Mouse (Mus musculus) activated CD4-positive, CD25-positive, alpha-beta regulatory T cell, adult 9 weeks (primary cell): ENCODE results near the gene Atl1. TPM values are rescaled to one million over a fixed set of nuclear protein-coding genes. Genes with fewer than 3 reads are reported as not detected.

Source experiments
- polyA plus RNA-seq: library from polyadenylated mRNA; unstranded; fragments of 100-300 nt; shearing (Covaris generic); gene quantifications from one replicate; pipeline ENCODE4 v1.2.1, GENCODE M21; 2017

Gene Atl1
- 0.33 TPM for polyA plus RNA-seq

GRCm38 (mm10) chr12:69892371-69893251 is at the start of gene Atl1, which contains the start of gene Map4k5:
Gene Atl1 (plus strand): TSS chr12:69892614.
Gene Map4k5 (minus strand): TSS chr12:69893200.

GRCm38 (mm10) chr12:69986786-69987497 is 94.5 kb downstream of the Atl1 start, which contains the start of gene Sav1:
Gene Sav1 (minus strand): TSS chr12:69987002.

Other genes with a start within 250 kb of the Atl1 start
- gene Sos2, start 210.8 kb upstream of the Atl1 start, polyA plus RNA-seq = 5.4 TPM
- gene L2hgdh, start 167.7 kb upstream of the Atl1 start, polyA plus RNA-seq = 6.7 TPM
- 29.1 TPM for gene Atp5s, start 167.7 kb upstream of the Atl1 start, polyA plus RNA-seq
- gene Cdkl1, start 101.3 kb upstream of the Atl1 start, polyA plus RNA-seq = not detected
- gene Map4k5, start 586 bp downstream of the Atl1 start, polyA plus RNA-seq = 2.0 TPM
- gene Sav1, start 94.4 kb downstream of the Atl1 start, polyA plus RNA-seq = 0.81 TPM
- gene Nin, start 221.1 kb downstream of the Atl1 start, polyA plus RNA-seq = 20.1 TPM